ENCODE assay signal across 8 mouse cellular contexts in the genomic region with DNA sequence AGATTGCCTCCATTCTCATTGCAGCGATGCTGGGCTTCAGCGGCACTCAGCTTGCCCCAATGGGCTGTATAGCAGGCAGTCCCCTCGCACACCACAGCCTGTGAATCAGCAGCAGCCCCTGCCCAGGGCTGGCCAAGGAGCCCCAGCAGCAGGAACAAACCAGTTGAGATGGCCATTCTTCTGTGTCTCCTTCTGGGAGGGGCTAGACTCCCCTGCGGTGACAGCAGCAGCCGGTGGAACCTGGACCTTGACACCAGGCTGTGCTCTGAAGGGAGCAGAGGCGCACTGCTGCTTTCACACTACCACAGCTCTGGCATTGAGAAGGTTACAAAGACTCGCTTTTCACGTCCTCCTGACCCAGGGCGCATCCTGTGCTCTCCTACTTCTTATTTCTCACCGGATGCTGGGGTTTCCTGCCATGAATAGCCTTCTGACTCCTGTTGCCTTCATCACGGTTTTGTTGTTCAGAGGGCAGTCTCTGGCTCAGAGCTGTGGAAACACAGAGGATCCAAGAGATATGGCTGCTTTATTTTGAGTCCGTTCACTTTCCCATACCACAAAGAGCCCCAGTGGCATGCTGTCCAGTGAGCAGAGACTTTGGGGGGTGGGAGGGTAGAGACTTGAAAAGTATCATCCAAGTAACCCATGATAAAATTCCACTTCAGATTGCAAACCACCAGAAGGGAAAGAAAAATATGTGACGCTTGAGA. TPM values are rescaled to one million over a fixed set of nuclear protein-coding genes. Genes with fewer than 3 reads are reported as not detected.
DNase-seq lines count a peak whose midpoint lies in the region; ATAC-seq and TF ChIP-seq lines count a peak whose summit lies in the region.

A gene (minus strand): TSS at position 315 of the 710 bp plus-strand sequence.

- no peaks in the 10 kb centered on the region for H3K9me3 ChIP-seq in heart, embryonic 12.5 days (replicated peaks)
- no peaks in the 10 kb centered on the region for H3K9me3 ChIP-seq in kidney, embryonic 16.5 days (ENCODE audit: low read length)

- peak within 1 kb of the TSS; percentile 71 for H3K9ac ChIP-seq in heart, embryonic 12.5 days
- peak within 1 kb of the TSS; percentile 60 for H3K9ac ChIP-seq in kidney, embryonic 16.5 days (replicated peaks; ENCODE audit: low read length)

- H3K27me3 ChIP-seq in heart, embryonic 12.5 days (replicated peaks) = no peaks in the 10 kb centered on the region
- H3K27me3 ChIP-seq in kidney, embryonic 16.5 days (ENCODE audit: insufficient read depth, low read length) = no peaks in the 10 kb centered on the region

- no peak for TF ChIP-seq CTCF in cortical plate, adult 2 months (IDR thresholded peaks at IDR 0.05; ENCODE audit: extremely low read depth, insufficient read depth, low read length)

- peak within 1 kb of the TSS; percentile 7 for H3K4me3 ChIP-seq in cortical plate, adult 2 months (ENCODE audit: insufficient read depth, low read length)
- peak within 1 kb of the TSS; percentile 46 for H3K4me3 ChIP-seq in heart, embryonic 12.5 days
- peak within 1 kb of the TSS; percentile 39 for H3K4me3 ChIP-seq in kidney, embryonic 16.5 days (ENCODE audit: low read length)

- peak within 1 kb of the TSS; percentile 63 for H3K27ac ChIP-seq in cortical plate, adult 2 months (ENCODE audit: insufficient read depth, low read length)
- peak within 1 kb of the TSS; percentile 87 for H3K27ac ChIP-seq in heart, embryonic 12.5 days (ENCODE audit: poor library complexity, severe bottlenecking)
- peak within 1 kb of the TSS; percentile 90 for H3K27ac ChIP-seq in kidney, embryonic 16.5 days (ENCODE audit: low read length)

- WGBS in heart, embryonic 12.5 days = 26% methylated on average over 13 of the region's 13 CpGs
- 44% methylated on average over 13 of the region's 13 CpGs for WGBS in kidney, embryonic 16.5 days

- no peak for TF ChIP-seq POLR2A in cortical plate, adult 2 months (IDR thresholded peaks at IDR 0.05; ENCODE audit: extremely low read depth, insufficient read depth, low read length)

- H3K36me3 ChIP-seq in heart, embryonic 12.5 days = no peaks in the 10 kb centered on the region
- no peaks in the 10 kb centered on the region for H3K36me3 ChIP-seq in kidney, embryonic 16.5 days (ENCODE audit: insufficient read depth, low read length)

- peak within 1 kb of the TSS; percentile 50 for H3K4me2 ChIP-seq in heart, embryonic 12.5 days
- peak within 1 kb of the TSS; percentile 36 for H3K4me2 ChIP-seq in kidney, embryonic 16.5 days (replicated peaks; ENCODE audit: low read depth, low read length)

- H3K4me1 ChIP-seq in cortical plate, adult 2 months (ENCODE audit: control insufficient read depth, insufficient read depth, low read length) = no peaks in the 10 kb centered on the region
- peaks cover 22% of the 10 kb centered on the region for H3K4me1 ChIP-seq in heart, embryonic 12.5 days (replicated peaks)
- peaks cover 15% of the 10 kb centered on the region; the same call in 1 of the 2 replicates for H3K4me1 ChIP-seq in kidney, embryonic 16.5 days (ENCODE audit: insufficient read depth, low read length)

- peak; percentile 84 for ATAC-seq in heart, embryonic 12.5 days (ENCODE audit: insufficient number of reproducible peaks, low FRiP score)
- peak; percentile 85 for ATAC-seq in kidney, embryonic 16.5 days (ENCODE audit: low FRiP score, low TSS enrichment)

- DNase-seq in adrenal gland, adult 2 months = peak; percentile 62
- peak; percentile 84 for DNase-seq in lung, postnatal 25 days (ENCODE audit: low spot score)
- DNase-seq in spleen, postnatal 14 days (ENCODE audit: low spot score in 2 of 2) = peak; percentile 14 to 31
- DNase-seq in cerebellum, adult 11 months = no peak
- no peak for DNase-seq in ovary, postnatal 10 days (ENCODE audit: low spot score)

RNA-seq across cellular contexts. Expression of the gene that starts here (rescaled TPM):
- 10 to 100 TPM; 22.0 to 26.7 TPM for total RNA-seq in adrenal gland, adult 2 months (2021)
- 7.9 and 8.4 TPM in 2 replicates for polyA plus RNA-seq in adrenal gland, adult 2 months (2012; rRNA removed)
- 3.7 and 4.0 TPM in 2 replicates for polyA plus RNA-seq in cortical plate, adult 2 months (2012; rRNA removed)
- 27.3 and 28.6 TPM in 2 replicates for polyA plus RNA-seq in heart, embryonic 12.5 days (2016; fragmentation: Nextera tagmentation; extraction: Ambion mirVana)
- polyA plus RNA-seq in kidney, embryonic 16.5 days (2015; fragmentation: Nextera tagmentation; extraction: Ambion mirVana) = 19.0 and 20.0 TPM in 2 replicates

Comparison
In these comparisons a context has a peak if more than half of its experiments do, and no peak if none do; other contexts are left out.
1. DNase-seq: peak in adrenal gland, adult 2 months (single experiment), lung, postnatal 25 days (single experiment) and spleen, postnatal 14 days (2 of 2); none in cerebellum, adult 11 months (single experiment) and ovary, postnatal 10 days (single experiment).
2. Peak in every context shown above with its lines, with median percentiles within 50 percentile points of each other: H3K27ac ChIP-seq and H3K4me3 ChIP-seq.